Mouse (Mus musculus): ENCODE results near the gene Lrrk1.

- TF ChIP-seq GATA1 (IDR thresholded peaks at IDR 0.05; ENCODE audit: borderline replicate concordance, low read length) (no peak), FLI1 (IDR thresholded peaks at IDR 0.05; ENCODE audit: low read length) (no peak)
These were observed 158.7 kb downstream of the Lrrk1 start for GRCm38 (mm10) chr7:66229433-66229832.

All from megakaryocyte, embryonic 14.5 days (primary cell).